Mouse (Mus musculus) heart, adult 2 months (tissue): ENCODE results near the gene Sh3kbp1.

Experiments
- CTCF ChIP-seq: fragments of 200-600 bp; IDR thresholded peaks from 2 replicates; pipeline ENCODE4 v1.8.1; 2022; ENCODE audit warnings: antibody characterized with exemption, mild to moderate bottlenecking, moderate library complexity
- EP300 ChIP-seq: fragments of 200-500 bp; IDR thresholded peaks from 2 replicates; pipeline ENCODE4 v1.6.1; 2011; ENCODE audit warnings: low read depth, low read length, control low read depth; ENCODE audit not compliant: insufficient read depth

GRCm38 (mm10) chrX:159711070-159712029, 84.3 kb downstream of the Sh3kbp1 start:
- TF ChIP-seq CTCF (no peak), EP300 (no peak)
